Mouse (Mus musculus): ENCODE measurements around the gene Slc35e2. TPM values are rescaled to one million over a fixed set of nuclear protein-coding genes. Genes with fewer than 3 reads are reported as not detected.
"Not testable (repeated sequence)": the region's sequence is repeated elsewhere in the genome, so short reads cannot be mapped to it uniquely, and the experiment has no call there.

Gene Slc35e2
- total RNA-seq, 2 experiments from 2014 or later: 3.7 TPM

- DNase-seq: peak; percentile 96
Observed at GRCm38 (mm10) chr4:155624338-155625291, 23.4 kb downstream of the Slc35e2 start, which contains the start of gene Cdk11b. Gene Cdk11b (plus strand): TSS chr4:155624854.

DNA sequence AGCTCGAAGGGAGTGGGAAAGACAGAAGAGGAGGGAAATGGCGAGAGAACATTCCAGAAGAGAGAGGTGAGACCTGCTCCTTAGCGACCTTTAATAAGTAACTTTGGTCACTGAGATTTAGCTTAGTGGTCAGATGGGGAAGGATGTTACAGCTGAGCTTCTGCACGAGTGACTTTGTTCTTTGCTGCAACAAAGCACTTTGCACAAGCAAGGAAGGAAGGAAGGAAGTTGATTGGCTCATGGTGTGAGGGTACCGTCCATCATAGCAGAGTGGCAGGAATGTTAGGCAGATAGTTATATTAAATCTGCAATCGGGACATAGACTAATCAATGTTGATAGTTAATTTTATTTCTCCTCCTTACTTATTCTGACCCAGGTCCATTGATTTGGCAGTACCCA lies 29.1 kb downstream of the Slc35e2 start:
- DNase-seq: no peak

DNA sequence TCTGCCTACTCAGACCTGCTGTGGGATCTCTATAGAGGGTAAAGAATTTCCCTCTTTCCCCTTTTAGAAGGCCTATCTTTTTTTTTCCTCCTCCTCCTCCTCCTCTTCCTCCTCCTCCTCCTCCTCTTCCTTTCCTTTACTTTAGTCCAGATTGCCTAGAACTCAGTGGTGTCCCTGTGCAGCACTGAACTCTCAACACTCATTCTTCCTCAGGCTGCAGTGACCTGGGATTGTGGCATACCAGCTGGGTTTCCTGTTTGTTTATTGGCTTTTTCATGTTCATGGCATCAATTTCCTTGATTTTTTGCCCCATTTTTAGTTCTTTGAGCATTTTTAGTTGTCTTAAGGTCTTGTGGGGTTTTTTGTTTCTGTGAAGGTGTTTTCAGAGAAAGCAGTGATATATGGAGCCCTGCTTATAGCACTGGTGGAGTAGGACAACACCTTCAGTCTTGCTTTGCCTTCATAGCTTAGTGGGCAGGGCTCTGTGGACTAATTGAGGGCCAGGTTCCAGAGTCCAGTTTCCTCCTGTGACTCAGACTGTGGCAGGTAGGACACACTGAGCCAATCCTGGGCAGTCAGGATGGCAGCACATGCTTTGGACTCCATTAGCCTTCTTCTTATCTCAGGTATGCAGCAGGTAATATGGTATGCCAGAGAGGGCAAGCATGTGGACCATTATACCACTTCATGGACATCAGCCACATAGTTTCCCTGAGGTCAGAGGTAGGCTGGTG lies 34.7 kb downstream of the Slc35e2 start:
- DNase-seq: no peak

- DNase-seq: no peak
Observed at GRCm38 (mm10) chr4:155643531-155643930, 42.3 kb downstream of the Slc35e2 start.

GRCm38 (mm10) chr4:155645308-155645707 lies 44.1 kb downstream of the Slc35e2 start, which contains the start of gene Gm10563:
Gene Gm10563 (minus strand): TSS chr4:155645408.
- DNase-seq: not testable (repeated sequence)

- no peak for DNase-seq
Observed at GRCm38 (mm10) chr4:155645721-155646120, 44.5 kb downstream of the Slc35e2 start.

GRCm38 (mm10) chr4:155649355-155649754 lies 48.1 kb downstream of the Slc35e2 start:
- no peak for DNase-seq

- no peak for DNase-seq
Observed at GRCm38 (mm10) chr4:155651553-155652269, 50.5 kb downstream of the Slc35e2 start.

GRCm38 (mm10) chr4:155652283-155653085 lies 51.3 kb downstream of the Slc35e2 start:
- no peak for DNase-seq

DNA sequence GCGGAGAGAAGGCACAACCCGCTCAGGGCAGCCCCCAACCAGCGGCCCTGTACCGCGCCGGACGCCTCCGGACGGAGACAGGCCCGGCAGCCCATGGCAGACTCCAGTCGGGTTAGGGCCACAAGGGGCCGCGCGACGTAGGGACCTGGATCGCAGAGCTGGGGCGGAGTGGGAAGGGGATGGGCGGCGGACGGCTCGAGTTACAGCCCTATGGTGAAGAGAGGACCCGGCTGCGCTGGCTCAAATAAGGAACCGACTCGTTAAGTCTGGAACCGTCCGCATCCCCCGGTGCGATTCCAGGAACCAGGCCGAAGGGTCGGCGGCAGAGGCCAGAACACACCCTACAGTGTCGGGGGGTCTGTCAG lies 51.9 kb downstream of the Slc35e2 start, which contains the start of gene Mmp23:
Mmp23 (minus strand) TSS at position 299 of the 365 bp plus-strand sequence.
- DNase-seq: peak; percentile 49

DNA sequence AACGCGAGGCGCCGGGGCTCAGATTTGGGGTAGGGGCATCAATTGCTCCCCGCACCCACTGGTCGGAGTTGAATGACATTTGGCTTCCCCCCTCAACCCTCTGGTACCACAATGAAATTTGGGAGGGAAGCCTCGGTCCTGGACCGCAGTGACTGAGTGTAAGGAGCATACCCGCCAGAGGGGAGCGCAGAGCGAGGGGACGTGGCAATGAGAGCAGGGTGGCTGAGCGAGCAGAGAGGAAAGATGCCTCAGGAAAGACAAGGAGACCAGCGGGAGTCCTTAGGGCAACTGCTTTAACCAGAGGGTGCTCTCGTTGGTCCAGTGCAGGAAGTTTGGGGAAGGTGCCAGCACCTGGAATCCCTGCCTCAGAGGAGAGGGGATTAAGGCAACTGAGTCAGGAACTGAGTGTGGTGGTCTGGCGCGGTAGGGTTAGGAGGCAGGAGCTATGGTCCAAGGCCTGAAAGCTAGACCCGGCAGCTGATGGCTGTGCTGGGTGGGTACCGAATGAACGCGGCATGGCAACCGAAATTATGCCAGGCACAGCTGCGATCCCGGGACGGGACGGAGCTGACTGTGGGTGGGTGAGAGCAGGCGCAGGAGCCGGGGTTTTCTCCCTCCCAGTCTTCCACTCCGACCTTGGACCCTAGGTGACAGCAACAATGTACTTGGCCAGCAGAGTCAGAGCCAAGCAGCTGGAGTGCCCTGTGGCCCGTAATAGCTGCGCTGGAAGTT lies 52.4 kb downstream of the Slc35e2 start:
- no peak for DNase-seq

- no peak for DNase-seq
Observed at GRCm38 (mm10) chr4:155654183-155654455, 52.9 kb downstream of the Slc35e2 start.

- DNase-seq: peak; percentile 58
Observed at GRCm38 (mm10) chr4:155654456-155655298, 53.5 kb downstream of the Slc35e2 start.

- no peak for DNase-seq
Observed at GRCm38 (mm10) chr4:155656214-155656751, 55.1 kb downstream of the Slc35e2 start.

- no peak for DNase-seq
Observed at GRCm38 (mm10) chr4:155658961-155659360, 57.7 kb downstream of the Slc35e2 start.

DNA sequence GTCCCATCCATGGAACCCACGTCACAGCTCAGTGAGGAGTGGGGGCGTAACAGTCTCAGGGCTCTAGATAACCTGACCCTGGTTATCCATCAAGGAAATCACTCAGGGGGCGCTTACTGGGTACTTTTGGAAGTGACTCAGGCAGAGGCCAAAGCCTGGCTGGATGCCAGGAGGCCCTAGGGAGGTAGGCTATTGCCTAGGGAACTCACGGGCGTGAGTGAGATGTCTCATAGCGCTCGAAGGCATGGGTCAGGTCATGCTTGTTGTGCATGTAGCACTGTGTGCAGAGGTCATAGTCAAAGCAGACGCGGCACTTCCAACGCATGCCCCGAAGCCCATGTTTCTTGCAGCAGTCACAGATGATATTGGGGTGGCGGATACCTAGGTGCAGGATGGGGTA lies 59.4 kb downstream of the Slc35e2 start:
- no peak for DNase-seq

- DNase-seq: no peak
Observed at GRCm38 (mm10) chr4:155666903-155667302, 65.7 kb downstream of the Slc35e2 start.

- DNase-seq: peak; percentile 95
Observed at GRCm38 (mm10) chr4:155668689-155669597, 67.7 kb downstream of the Slc35e2 start, which contains the start of gene Mib2. Gene Mib2 (minus strand): TSS chr4:155669198.
